Mouse (Mus musculus): Measurements from ENCODE around the gene Mettl14.

- peak; percentile 88 for TF ChIP-seq POLR2A (IDR thresholded peaks at IDR 0.05; ENCODE audit: insufficient read depth, low read depth, low read length)
- TF ChIP-seq CTCF (IDR thresholded peaks at IDR 0.05), result no peak
These were observed at the start of gene Mettl14 for GRCm38 (mm10) chr3:123385486-123386156.

All from heart, adult 2 months (tissue).